Mouse (Mus musculus): Measurements from ENCODE around the gene Bcl11b. TPM values are rescaled to one million over a fixed set of nuclear protein-coding genes. Genes with fewer than 3 reads are reported as not detected.
A peak's percentile ranks its signal among the peaks of the same experiment; 100 is the strongest.

The Bcl11b gene
- polyA plus RNA-seq, 1 experiment from 2014 or later = 14.1 TPM

DNA sequence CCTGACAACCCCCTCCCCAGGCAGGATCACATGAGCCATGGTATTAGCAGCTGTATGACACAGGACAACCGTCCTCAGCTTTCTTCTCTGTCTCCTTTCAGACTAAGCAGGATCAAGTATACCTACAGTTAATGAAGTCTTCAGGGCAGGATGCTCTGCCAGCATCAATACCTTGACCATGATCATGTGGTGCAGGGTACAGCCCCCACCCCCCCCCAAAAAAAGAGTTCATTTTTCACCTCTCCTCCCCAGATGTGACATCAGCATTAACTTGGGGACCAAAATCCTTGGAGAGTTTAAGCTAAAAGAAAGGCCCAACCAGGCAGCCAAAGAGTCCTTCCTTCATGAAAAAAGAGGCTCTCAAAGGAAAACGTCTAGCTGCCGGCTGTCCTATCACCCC is 6.2 kb downstream of the Bcl11b start:
- H3K4me1 ChIP-seq = peaks cover 65% of the 10 kb centered on the region
- no peaks in the 10 kb centered on the region for H3K36me3 ChIP-seq
- H3K4me2 ChIP-seq (replicated peaks) = peak overlapping the region; percentile 22; the same call in 1 of the 2 replicates
- WGBS = 28% methylated on average over 3 of the region's 3 CpGs
- no peak overlapping the region for H3K27ac ChIP-seq
- H3K4me3 ChIP-seq = no peak overlapping the region
- no peak for ATAC-seq (ENCODE audit: low FRiP score, low read depth)
- no peak overlapping the region for H3K9ac ChIP-seq
- peaks cover 54% of the 10 kb centered on the region for H3K27me3 ChIP-seq
- no peaks in the 10 kb centered on the region for H3K9me3 ChIP-seq

DNA sequence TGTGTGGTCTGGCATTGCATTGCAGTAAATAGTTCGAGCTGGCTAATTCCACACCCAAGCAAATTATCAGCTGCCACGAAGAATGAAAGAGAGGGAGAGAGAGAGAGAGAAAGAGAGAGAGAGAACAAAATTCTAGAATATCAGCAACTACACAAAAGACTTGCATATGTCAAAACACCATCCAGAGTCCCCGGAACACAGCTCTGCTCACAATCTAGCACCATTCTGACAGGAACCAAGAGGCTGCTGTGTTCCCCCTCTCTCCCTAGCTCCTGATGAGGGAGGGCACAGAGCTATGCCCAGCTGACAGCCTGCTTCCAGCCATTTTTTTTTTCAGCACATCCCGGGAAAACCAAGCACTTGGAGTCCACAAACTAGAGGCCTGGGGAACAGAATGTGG is 6.6 kb downstream of the Bcl11b start:
- no peaks in the 10 kb centered on the region for H3K9me3 ChIP-seq
- ATAC-seq (ENCODE audit: low FRiP score, low read depth) = no peak
- no peak overlapping the region for H3K27ac ChIP-seq
- peaks cover 54% of the 10 kb centered on the region for H3K27me3 ChIP-seq
- H3K36me3 ChIP-seq = no peaks in the 10 kb centered on the region
- 11% methylated on average over 4 of the region's 4 CpGs for WGBS
- peaks cover 65% of the 10 kb centered on the region for H3K4me1 ChIP-seq
- peak overlapping the region; percentile 22; the same call in 1 of the 2 replicates for H3K4me2 ChIP-seq (replicated peaks)
- no peak overlapping the region for H3K9ac ChIP-seq
- no peak overlapping the region for H3K4me3 ChIP-seq

DNA sequence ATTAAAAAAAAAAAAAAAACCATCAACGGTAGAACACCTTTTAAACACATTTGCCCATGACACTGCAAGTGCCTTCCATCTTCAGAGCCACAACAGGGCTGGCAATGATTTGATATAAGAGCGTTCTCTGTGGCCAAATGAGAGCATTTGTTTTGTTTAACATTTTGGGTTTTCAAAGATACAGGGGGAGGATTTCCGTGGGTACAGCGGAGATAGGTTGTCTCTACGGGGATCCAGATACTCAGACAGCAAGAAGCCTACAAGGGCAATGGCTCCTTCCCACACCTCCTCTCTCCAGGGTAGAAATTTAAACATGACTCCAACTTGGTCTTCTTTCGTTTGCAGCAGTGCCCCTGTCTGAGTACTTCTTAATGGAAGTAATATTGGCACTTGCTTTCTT is 7.2 kb downstream of the Bcl11b start:
- Histone ChIP-seq H3K4me3 (no peak overlapping the region), H3K4me1 (peaks cover 62% of the 10 kb centered on the region)
- 45% methylated on average over 6 of the region's 6 CpGs for WGBS

DNA sequence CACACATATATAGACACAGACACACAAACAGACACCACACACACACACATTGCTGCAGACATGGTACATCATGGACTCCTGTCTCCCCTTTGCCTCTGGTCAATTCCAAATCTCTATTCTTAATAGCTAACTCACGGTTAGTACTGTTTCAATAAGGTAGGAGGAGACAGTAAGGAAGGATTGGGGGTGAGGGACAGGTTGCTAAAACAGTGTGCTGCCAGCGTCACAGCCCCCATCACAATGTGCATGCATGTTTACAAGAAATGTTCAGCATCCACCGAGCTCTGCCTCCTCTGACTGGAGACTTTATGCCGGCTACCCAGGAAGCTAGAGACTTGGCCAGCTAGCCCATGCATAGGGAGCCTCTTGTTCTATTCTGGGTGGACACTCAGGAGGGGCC is 9.0 kb downstream of the Bcl11b start:
- peaks cover 80% of the 10 kb centered on the region for H3K4me1 ChIP-seq
- H3K27me3 ChIP-seq = peaks cover 41% of the 10 kb centered on the region
- peak overlapping the region; percentile 28; the same call in 1 of the 2 replicates for H3K4me2 ChIP-seq (replicated peaks)
- WGBS = 42% methylated on average over 4 of the region's 4 CpGs
- H3K9me3 ChIP-seq = no peaks in the 10 kb centered on the region
- no peak for ATAC-seq (ENCODE audit: low FRiP score, low read depth)
- H3K36me3 ChIP-seq = no peaks in the 10 kb centered on the region
- no peak overlapping the region for H3K4me3 ChIP-seq
- H3K27ac ChIP-seq = no peak overlapping the region
- H3K9ac ChIP-seq = no peak overlapping the region

More for the DNA sequence above, 7.2 kb downstream of the Bcl11b start:
- no peak overlapping the region for H3K9ac ChIP-seq
- no peak overlapping the region; the same call in 1 of the 2 replicates for H3K4me2 ChIP-seq (replicated peaks)
- H3K27me3 ChIP-seq = peaks cover 54% of the 10 kb centered on the region
- no peak for ATAC-seq (ENCODE audit: low FRiP score, low read depth)
- no peak overlapping the region for H3K27ac ChIP-seq
- no peaks in the 10 kb centered on the region for H3K9me3 ChIP-seq
- H3K36me3 ChIP-seq = no peaks in the 10 kb centered on the region

DNA sequence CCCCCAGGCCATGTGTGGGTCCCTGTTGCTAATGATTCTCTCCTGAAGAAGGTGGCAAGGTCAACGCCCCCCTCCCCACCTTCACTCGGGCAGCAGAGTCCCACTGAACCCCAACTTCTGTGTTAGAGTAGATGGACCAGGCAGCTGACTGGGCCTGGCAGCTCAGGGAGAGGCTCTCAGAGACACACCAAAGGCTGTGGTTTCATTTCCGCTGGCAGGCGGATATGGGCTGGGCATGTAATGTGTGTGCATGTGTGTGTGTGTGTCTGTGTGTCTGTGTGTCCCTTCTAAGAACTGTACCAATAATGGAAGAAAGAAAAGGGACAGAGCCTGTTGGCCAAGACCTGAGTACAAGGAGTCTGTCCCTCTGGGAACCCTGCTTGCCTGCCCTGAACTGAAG is 10.4 kb downstream of the Bcl11b start:
- H3K27ac ChIP-seq = no peak overlapping the region
- no peak for ATAC-seq (ENCODE audit: low FRiP score, low read depth)
- H3K4me1 ChIP-seq = peaks cover 77% of the 10 kb centered on the region

DNA sequence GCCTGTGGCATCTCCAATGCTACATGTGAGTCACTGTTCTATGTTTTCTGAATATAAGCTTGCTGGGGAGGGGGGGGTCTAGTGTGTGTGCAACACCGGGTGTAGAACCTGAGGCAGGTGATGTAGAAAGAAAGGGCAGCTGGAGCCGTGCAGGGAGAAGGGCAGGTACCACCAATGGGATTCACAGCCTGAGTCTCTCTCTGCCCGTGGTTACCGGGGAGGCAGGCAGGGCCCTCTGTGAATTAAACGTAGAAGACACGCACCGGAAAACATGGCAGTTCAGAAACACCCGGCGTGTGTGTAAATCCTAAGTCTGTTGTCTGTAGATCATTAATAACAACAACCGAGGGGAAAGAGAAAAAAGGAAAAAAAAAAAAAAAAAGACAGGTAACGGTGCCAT is 12.2 kb downstream of the Bcl11b start:
- Histone ChIP-seq H3K36me3 (no peaks in the 10 kb centered on the region; the same call in none of the 2 replicates), H3K4me2 (replicated peaks) (peak overlapping the region; percentile 57), H3K9ac (no peak overlapping the region), H3K9me3 (no peaks in the 10 kb centered on the region), H3K27me3 (peaks cover 37% of the 10 kb centered on the region), H3K4me3 (no peak overlapping the region), H3K4me1 (peaks cover 63% of the 10 kb centered on the region), H3K27ac (no peak overlapping the region)
- 57% methylated on average over 11 of the region's 11 CpGs for WGBS
- no peak for ATAC-seq (ENCODE audit: low FRiP score, low read depth)

More for the DNA sequence above, 10.4 kb downstream of the Bcl11b start:
- Histone ChIP-seq H3K27me3 (peaks cover 41% of the 10 kb centered on the region), H3K9me3 (no peaks in the 10 kb centered on the region), H3K9ac (no peak overlapping the region), H3K36me3 (no peaks in the 10 kb centered on the region; the same call in none of the 2 replicates), H3K4me3 (no peak overlapping the region), H3K4me2 (replicated peaks) (no peak overlapping the region)
- 65% methylated on average over 4 of the region's 4 CpGs for WGBS

DNA sequence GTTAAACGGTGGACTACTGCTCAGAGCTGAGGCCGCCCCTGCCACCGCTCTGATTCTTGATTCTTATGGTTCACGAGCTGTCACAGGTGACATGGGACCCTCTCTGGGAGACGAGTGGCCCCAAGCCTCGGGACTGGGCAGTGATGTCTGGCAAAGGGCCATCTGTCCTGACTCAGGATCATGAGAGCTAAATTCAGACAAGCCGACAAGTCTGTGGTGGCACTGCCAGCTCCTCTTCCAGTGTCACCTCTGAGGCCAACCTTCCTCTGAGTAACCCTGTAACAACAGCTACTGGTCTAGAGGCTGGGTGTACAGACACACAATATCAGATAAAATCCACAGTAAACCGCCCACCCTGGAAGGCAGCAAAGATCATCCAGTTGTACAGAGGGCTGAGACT is 20.2 kb downstream of the Bcl11b start:
- H3K9me3 ChIP-seq = no peaks in the 10 kb centered on the region
- H3K36me3 ChIP-seq = 0 out of 2 replicates have a peak, but pooled peaks cover 3% of the 10 kb centered on the region
- no peak overlapping the region for H3K4me3 ChIP-seq
- no peak overlapping the region for H3K27ac ChIP-seq
- peaks cover 14% of the 10 kb centered on the region; the same call in 1 of the 2 replicates for H3K27me3 ChIP-seq
- WGBS = 71% methylated on average over 8 of the region's 8 CpGs
- H3K4me1 ChIP-seq = peaks cover 54% of the 10 kb centered on the region
- H3K4me2 ChIP-seq (replicated peaks) = no peak overlapping the region
- no peak for ATAC-seq (ENCODE audit: low FRiP score, low read depth)
- H3K9ac ChIP-seq = no peak overlapping the region

DNA sequence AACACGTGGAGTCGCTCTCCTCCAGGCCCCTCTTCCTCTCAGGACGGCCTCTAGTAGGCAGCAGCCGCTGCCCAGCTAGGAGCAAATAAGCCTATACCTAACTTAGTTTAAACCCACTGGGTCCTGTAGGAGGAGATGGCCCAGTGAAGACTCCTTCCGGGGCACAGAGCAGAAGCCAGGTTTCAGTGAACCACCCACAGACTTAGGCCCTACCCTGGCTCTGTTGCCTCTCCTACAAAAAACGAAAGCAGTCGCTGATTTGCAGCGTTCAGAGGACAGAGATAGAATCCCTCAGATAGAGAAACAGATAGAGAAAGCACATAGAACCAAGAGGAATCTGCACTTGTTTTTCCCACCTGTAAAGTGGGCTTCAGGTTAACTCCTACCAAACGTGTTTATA is 21.1 kb downstream of the Bcl11b start:
- Histone ChIP-seq H3K4me1 (peaks cover 57% of the 10 kb centered on the region), H3K9me3 (no peaks in the 10 kb centered on the region), H3K27ac (no peak overlapping the region), H3K27me3 (peaks cover 9% of the 10 kb centered on the region; the same call in 1 of the 2 replicates), H3K4me2 (replicated peaks) (no peak overlapping the region), H3K36me3 (0 out of 2 replicates have a peak, but pooled peaks cover 3% of the 10 kb centered on the region), H3K4me3 (no peak overlapping the region), H3K9ac (no peak overlapping the region)
- WGBS = 67% methylated on average over 9 of the region's 9 CpGs
- ATAC-seq (ENCODE audit: low FRiP score, low read depth) = no peak

DNA sequence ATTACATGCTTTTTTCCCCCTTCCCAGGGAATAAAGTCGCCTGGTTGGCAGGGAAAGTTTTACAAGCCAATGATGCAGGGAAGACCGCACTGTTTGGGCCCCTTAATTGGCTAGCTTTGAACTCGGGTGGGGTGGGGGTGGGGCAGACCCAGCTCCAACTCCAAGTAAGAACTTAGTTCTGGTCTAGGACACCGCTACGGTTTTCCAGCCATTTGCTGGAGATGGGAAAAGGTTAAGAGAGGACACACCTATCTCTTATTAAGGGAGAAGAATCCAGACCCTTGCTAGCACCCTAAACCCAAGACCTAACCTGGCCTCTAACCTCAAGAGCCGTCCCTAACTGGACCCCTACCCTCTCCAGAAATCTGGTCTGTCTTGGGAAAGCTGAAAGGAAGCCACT is 22.2 kb downstream of the Bcl11b start:
- H3K27ac ChIP-seq = peak overlapping the region; percentile 88
- 0 out of 2 replicates have a peak overlapping the region, but pooled peaks have one; percentile 47 for H3K4me3 ChIP-seq

DNA sequence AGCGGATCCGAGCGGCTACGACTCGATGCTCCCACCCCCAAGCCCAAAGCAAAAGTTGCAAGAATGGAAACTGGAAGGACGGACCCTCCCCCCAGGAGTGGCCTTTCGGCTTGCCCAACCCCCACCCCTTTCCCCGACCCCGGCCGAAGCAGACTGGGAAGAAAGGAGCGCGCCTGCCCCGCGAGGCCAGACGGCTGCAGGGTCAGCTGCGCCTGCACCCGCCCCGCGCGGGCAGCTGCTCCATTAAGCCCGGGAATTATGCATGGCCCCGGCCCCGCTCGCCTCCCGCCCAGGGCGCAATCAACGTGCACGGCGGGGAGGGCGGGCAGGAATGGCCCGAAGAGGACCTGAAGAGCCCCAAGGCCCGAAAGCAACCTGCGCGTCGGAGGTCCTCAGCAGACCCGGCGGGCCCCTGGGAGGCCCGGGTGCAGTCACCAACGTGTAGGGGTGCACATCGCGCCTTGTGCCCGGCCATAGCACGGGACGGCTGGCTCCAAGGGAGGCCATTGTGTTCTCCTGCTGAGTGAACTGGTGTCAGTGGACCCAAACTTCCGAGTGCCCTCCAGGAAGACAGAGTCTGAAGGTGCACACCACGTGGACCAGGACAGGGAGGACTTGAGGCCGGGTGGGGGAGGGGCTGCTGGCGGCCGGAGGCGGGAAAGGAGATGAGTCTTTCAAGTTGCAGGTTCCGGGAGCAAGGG is 23.0 kb downstream of the Bcl11b start:
- Histone ChIP-seq H3K4me3 (peak overlapping the region; percentile 47), H3K4me2 (replicated peaks) (peak overlapping the region; percentile 86), H3K36me3 (0 out of 2 replicates have a peak, but pooled peaks cover 2% of the 10 kb centered on the region), H3K9me3 (no peaks in the 10 kb centered on the region), H3K4me1 (peaks cover 76% of the 10 kb centered on the region), H3K27me3 (peaks cover 2% of the 10 kb centered on the region; the same call in 1 of the 2 replicates), H3K27ac (peak overlapping the region; percentile 88), H3K9ac (peak overlapping the region; percentile 75)
- 2% methylated on average over 51 of the region's 51 CpGs for WGBS
- ATAC-seq (ENCODE audit: low FRiP score, low read depth) = peak; percentile 68

More for the DNA sequence above, 22.2 kb downstream of the Bcl11b start:
- no peaks in the 10 kb centered on the region for H3K9me3 ChIP-seq
- 7% methylated on average over 6 of the region's 6 CpGs for WGBS
- peak overlapping the region; percentile 86 for H3K4me2 ChIP-seq (replicated peaks)
- 0 out of 2 replicates have a peak, but pooled peaks cover 3% of the 10 kb centered on the region for H3K36me3 ChIP-seq
- H3K27me3 ChIP-seq = peaks cover 9% of the 10 kb centered on the region; the same call in 1 of the 2 replicates
- no peak overlapping the region; the same call in 1 of the 2 replicates for H3K9ac ChIP-seq
- no peak for ATAC-seq (ENCODE audit: low FRiP score, low read depth)
- H3K4me1 ChIP-seq = peaks cover 68% of the 10 kb centered on the region

DNA sequence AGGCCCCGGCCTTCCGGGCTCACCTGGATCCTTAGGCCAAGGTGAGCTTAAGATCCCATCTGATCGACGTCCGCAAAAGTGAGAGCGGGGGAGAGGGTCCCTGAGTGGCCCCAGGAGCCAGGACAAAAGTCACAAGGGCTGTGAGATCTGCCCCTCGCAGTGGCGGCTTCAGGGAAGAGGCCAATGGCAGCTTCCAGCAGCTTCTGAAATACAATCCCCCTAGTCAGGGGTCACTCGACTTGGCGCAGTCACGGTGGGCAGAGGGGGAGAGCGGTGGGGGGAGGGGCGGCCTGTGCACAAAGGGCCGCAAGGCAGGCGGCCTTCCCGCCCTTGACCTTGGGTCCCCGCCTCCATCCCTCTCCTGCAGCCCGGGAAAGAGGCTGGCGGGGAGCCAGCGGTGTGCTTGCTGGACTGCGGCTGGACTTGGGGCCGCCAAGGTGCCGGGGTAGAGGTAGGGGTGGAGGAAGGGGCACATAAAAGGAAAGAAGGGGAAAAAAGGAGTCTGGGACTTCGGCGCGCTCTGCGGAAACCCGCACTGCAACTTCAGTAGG is 23.6 kb downstream of the Bcl11b start:
- 5% methylated on average over 27 of the region's 28 CpGs for WGBS
- H3K27me3 ChIP-seq = no peaks in the 10 kb centered on the region
- peak overlapping the region; percentile 47 for H3K4me3 ChIP-seq
- H3K4me2 ChIP-seq (replicated peaks) = peak overlapping the region; percentile 86
- peak; percentile 52 for ATAC-seq (ENCODE audit: low FRiP score, low read depth)
- no peaks in the 10 kb centered on the region for H3K9me3 ChIP-seq
- H3K9ac ChIP-seq = peak overlapping the region; percentile 75
- peaks cover 82% of the 10 kb centered on the region for H3K4me1 ChIP-seq
- no peaks in the 10 kb centered on the region for H3K36me3 ChIP-seq
- peak overlapping the region; percentile 88 for H3K27ac ChIP-seq

DNA sequence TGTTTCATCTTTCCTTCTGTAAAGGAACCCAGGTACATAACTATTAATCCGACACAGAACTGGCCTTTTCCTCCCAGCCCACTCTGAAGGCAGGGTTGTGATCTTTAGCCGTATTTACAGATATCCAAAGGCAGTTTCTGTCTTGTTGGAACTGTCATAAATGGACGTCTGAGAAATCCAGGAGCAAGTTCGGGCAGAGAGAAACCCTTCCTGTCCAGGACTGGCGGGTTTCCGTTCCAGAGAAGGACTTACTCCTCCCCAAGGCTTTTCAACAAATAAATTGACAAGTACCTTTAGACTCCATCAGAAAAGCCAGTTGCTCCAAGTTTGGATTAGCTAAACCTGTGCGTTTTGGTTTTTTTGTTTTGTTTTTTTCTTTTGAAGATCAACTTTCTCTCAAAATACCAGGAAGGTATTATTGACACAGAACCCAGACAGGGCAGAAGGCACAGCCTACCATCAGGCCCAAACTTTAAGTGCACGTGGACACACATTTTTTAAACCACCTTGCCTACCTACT is 24.6 kb downstream of the Bcl11b start:
- H3K27ac ChIP-seq = no peak overlapping the region
- no peak for ATAC-seq (ENCODE audit: low FRiP score, low read depth)
- H3K27me3 ChIP-seq = no peaks in the 10 kb centered on the region
- H3K4me3 ChIP-seq = no peak overlapping the region
- H3K4me1 ChIP-seq = peaks cover 91% of the 10 kb centered on the region
- H3K9ac ChIP-seq = no peak overlapping the region
- no peaks in the 10 kb centered on the region for H3K9me3 ChIP-seq
- peak overlapping the region; percentile 86; the same call in 1 of the 2 replicates for H3K4me2 ChIP-seq (replicated peaks)
- WGBS = 46% methylated on average over 8 of the region's 8 CpGs
- no peaks in the 10 kb centered on the region for H3K36me3 ChIP-seq

All from limb, embryonic 13.5 days (tissue).